Mouse (Mus musculus) liver, postnatal 0 days (tissue): Measurements from ENCODE around the gene Mapk11.

Experiments used
- CTCF ChIP-seq: sonication (generic); IDR thresholded peaks from 2 replicates; pipeline ENCODE4 v1.5.1; 2016; ENCODE audit warnings: antibody characterized with exemption, low read depth
- EP300 ChIP-seq: IDR thresholded peaks from 2 replicates; pipeline ENCODE4 v1.6.1; 2016; ENCODE audit warnings: antibody characterized with exemption, low read depth, mild to moderate bottlenecking

- no peak for TF ChIP-seq CTCF
- no peak for TF ChIP-seq EP300
Observed at GRCm38 (mm10) chr15:89179630-89179964, 30.2 kb upstream of the Mapk11 start.
